Mouse (Mus musculus) stomach, adult 2 months (tissue): ENCODE data around the gene Zfp541. TPM values are rescaled to one million over a fixed set of nuclear protein-coding genes. Genes with fewer than 3 reads are reported as not detected.

ENCODE experiments used
- polyA plus RNA-seq: library from polyadenylated mRNA; depleted of rRNA; stranded (reverse); fragments of >200 nt; gene quantifications from 2 replicates; pipeline ENCODE4 v1.2.3, GENCODE M21; 2012; rRNA removed

Zfp541 gene
- 0.01 TPM in 1 of 2 replicates, not detected in the other for polyA plus RNA-seq

DNA sequence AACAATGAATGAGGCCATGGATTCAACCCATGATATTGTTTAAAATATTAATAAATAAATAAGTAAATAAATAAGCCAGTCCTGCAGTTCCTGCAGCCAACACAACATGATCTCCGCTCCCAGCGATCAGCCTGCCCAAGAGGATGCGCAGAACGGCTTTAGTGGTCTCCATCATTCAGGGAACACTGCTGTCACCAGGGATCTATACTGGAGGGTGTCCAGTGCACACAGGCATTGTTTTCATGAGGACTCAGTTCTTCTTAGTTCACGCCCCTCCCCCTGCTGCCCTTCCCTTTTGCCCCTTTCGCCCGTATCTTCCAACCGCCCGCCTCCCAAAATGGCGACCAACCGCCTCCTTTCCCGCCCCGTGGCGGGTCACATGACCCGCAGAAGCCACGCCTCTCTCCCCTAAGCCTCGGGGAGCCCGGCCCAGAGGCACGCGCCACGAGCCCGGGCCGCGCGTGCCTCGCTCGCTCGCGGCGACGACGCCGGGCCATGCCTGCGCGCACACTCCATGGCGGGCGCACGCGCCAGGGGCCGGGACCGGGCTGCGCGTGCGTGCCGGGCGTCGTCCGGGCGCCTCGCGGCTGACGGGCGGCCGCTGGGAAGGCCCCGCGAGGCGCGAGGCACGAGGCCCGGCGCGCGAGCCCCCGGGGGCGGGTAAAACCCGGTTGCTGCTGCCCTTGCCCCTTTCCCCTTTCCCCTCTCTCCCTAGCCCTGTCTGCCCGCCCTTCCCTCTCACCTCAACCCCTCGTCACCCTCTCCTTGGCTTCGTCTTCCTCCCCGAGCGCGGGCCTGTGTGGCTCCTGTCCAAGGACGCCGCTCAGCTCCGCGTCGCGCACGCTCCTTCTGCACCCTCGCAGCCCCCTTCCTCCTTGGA is at the start of gene Zfp541:
Zfp541 (plus strand) TSS at position 596 of the 880 bp plus-strand sequence.

GRCm38 (mm10) chr7:16047338-16048146 is 14.1 kb upstream of the Zfp541 start, which contains the start of gene Bicra:
Bicra (minus strand) TSS chr7:16047921.

GRCm38 (mm10) chr7:16098021-16099017 is 36.7 kb downstream of the Zfp541 start, which contains the start of gene Napa:
Napa (plus strand) TSS chr7:16098458.

GRCm38 (mm10) chr7:16119569-16120261 is 58.1 kb downstream of the Zfp541 start, which contains the start of gene Kptn:
Kptn (plus strand) TSS chr7:16119895.

DNA sequence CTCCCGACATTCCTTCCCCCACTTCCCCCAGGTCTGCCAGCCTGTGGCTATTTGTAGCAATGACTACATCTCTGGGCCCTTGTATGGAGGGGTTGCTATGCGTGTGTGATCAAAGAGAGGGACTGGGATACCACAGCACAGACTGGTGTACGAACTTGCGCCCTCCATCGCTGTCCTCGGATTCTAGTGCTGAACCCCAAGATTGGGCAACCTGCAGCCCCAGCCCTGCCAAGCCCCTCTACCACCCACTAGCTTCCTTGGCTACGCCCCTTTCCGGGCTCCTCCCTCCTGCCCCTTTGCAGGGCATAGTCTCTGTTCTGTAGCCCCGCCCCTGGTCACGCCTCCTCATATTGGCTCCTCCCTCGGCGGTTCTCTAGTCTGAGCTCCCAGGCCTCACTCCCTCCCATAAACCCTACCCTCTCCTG is 67.8 kb downstream of the Zfp541 start, which contains the start of gene Slc8a2:
Slc8a2 (plus strand) TSS at position 406 of the 425 bp plus-strand sequence.

Other genes starting within 250 kb of the Zfp541 start
- gene Obox6, start 222.1 kb upstream of the Zfp541 start, polyA plus RNA-seq, result not detected in 2 replicates
- not detected in 2 replicates for gene Crx, start 181.8 kb upstream of the Zfp541 start, polyA plus RNA-seq
- not detected in 2 replicates for gene Crxos, start 179.2 kb upstream of the Zfp541 start, polyA plus RNA-seq
- gene Selenow, start 139.4 kb upstream of the Zfp541 start, polyA plus RNA-seq, result 138 and 184 TPM in 2 replicates
- gene Nop53, start 115.7 kb upstream of the Zfp541 start, polyA plus RNA-seq, result 35.0 and 43.3 TPM in 2 replicates
- gene Ehd2, start 94.2 kb upstream of the Zfp541 start, polyA plus RNA-seq, result 27.5 and 29.2 TPM in 2 replicates
- 8.9 and 11.6 TPM in 2 replicates for gene Bicra, start 13.9 kb upstream of the Zfp541 start, polyA plus RNA-seq
- 109 and 126 TPM in 2 replicates for gene Napa, start 36.6 kb downstream of the Zfp541 start, polyA plus RNA-seq
- 9.2 and 12.5 TPM in 2 replicates for gene Kptn, start 58.1 kb downstream of the Zfp541 start, polyA plus RNA-seq
- gene Slc8a2, start 68.0 kb downstream of the Zfp541 start, polyA plus RNA-seq, result 2.0 and 2.7 TPM in 2 replicates
- gene Meis3, start 113.3 kb downstream of the Zfp541 start, polyA plus RNA-seq, result 22.8 and 30.1 TPM in 2 replicates
- gene Dhx34, start 160.2 kb downstream of the Zfp541 start, polyA plus RNA-seq, result 17.4 and 20.1 TPM in 2 replicates
- 0.09 and 0.17 TPM in 2 replicates for gene C5ar2, start 182.3 kb downstream of the Zfp541 start, polyA plus RNA-seq
- 2.5 and 2.9 TPM in 2 replicates for gene C5ar1, start 197.7 kb downstream of the Zfp541 start, polyA plus RNA-seq
- gene Inafm1, start 211.8 kb downstream of the Zfp541 start, polyA plus RNA-seq, result 78.2 and 211 TPM in 2 replicates
- gene Ccdc9, start 225.0 kb downstream of the Zfp541 start, polyA plus RNA-seq, result 14.8 and 16.5 TPM in 2 replicates
- 12.5 and 38.0 TPM in 2 replicates for gene Bbc3, start 246.6 kb downstream of the Zfp541 start, polyA plus RNA-seq